ENCODE assay signal across 8 mouse cellular contexts in the genomic region with DNA sequence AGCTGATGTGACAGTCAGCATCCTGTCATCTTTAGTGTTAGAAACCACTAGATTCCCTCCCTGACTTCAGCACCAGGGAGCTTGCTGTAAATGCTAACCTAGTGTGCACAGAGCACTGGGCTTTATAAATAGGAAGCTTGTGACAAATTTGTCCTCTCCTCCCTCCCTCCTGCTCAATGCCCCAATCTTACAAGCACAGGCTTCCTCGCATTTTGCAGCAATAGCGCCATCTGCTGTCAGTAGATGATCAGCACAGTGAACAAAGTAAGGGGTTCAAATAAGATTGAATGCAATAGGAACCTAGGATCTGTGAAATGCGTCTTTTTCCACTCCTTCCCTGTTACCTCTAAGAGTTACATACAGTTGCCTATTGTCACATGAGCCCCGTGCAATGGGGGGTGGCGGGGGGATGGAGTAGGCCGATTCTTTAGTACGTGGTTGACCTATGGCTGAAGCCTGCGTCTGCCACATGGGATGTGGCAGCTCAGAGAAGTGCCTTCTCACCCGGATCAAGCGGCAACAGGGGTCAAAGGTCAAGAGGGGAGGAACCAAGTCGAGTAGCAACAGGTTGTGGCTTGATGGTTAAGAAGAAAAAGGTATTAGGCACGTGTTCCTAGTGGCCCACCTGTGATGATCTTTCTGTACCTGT. TPM values are rescaled to one million over a fixed set of nuclear protein-coding genes. Genes with fewer than 3 reads are reported as not detected.
DNase-seq lines count a peak whose midpoint lies in the region; ATAC-seq and TF ChIP-seq lines count a peak whose summit lies in the region.

No protein-coding gene starts in this region.

- no peak overlapping the region for H3K4me2 ChIP-seq in kidney, postnatal 0 days (ENCODE audit: low read length)
- no peak overlapping the region for H3K4me2 ChIP-seq in stomach, embryonic 16.5 days (ENCODE audit: low read depth, low read length)

- H3K4me3 ChIP-seq in C2C12 (ENCODE audit: insufficient read depth, poor library complexity, severe bottlenecking): no peak overlapping the region
- no peak overlapping the region for H3K4me3 ChIP-seq in kidney, postnatal 0 days (replicated peaks; ENCODE audit: low read depth, low read length)
- no peak overlapping the region for H3K4me3 ChIP-seq in liver, adult 2 months (ENCODE audit: insufficient read depth, low read depth, low read length)
- H3K4me3 ChIP-seq in stomach, embryonic 16.5 days (replicated peaks; ENCODE audit: low read length): no peak overlapping the region

- peaks cover 5% of the 10 kb centered on the region for H3K79me2 ChIP-seq in C2C12 (ENCODE audit: control insufficient read depth, insufficient read depth)
- no peaks in the 10 kb centered on the region for H3K79me2 ChIP-seq in liver, adult 2 months (ENCODE audit: control insufficient read depth, insufficient read depth, low read length)

- H3K79me3 ChIP-seq in C2C12 (ENCODE audit: low read depth): peaks cover 2% of the 10 kb centered on the region

- peak; percentile 11 for TF ChIP-seq CTCF in C2C12 (IDR thresholded peaks at IDR 0.05; ENCODE audit: control insufficient read depth, insufficient read depth, insufficient read length)
- TF ChIP-seq CTCF in kidney, postnatal 0 days (IDR thresholded peaks at IDR 0.05; ENCODE audit: low read depth): peak; percentile 98
- peak; percentile 70 for TF ChIP-seq CTCF in liver, adult 2 months (IDR thresholded peaks at IDR 0.05; ENCODE audit: low read depth, low read length)

- no peaks in the 10 kb centered on the region for H3K9me3 ChIP-seq in kidney, postnatal 0 days (replicated peaks; ENCODE audit: low read length)
- no peaks in the 10 kb centered on the region for H3K9me3 ChIP-seq in stomach, embryonic 16.5 days (replicated peaks; ENCODE audit: control insufficient read depth, low read length)

- peak; percentile 49 for ATAC-seq in granulocyte monocyte progenitor cell, adult 5-6 weeks (replicated peaks; ENCODE audit: poor library complexity, severe bottlenecking)
- no peak for ATAC-seq in kidney, postnatal 0 days (replicated peaks; ENCODE audit: low FRiP score, low read depth)
- peak; percentile 48; the same call in 1 of the 2 replicates for ATAC-seq in stomach, embryonic 16.5 days (ENCODE audit: insufficient read depth, low FRiP score)

- 39% methylated on average over 12 of the region's 12 CpGs for WGBS in kidney, postnatal 0 days
- 52% methylated on average over 12 of the region's 12 CpGs for WGBS in liver, adult 2 months
- WGBS in stomach, embryonic 16.5 days: 42% methylated on average over 12 of the region's 12 CpGs

- TF ChIP-seq POLR2A in liver, adult 2 months (IDR thresholded peaks at IDR 0.05; ENCODE audit: extremely low read depth, insufficient read depth, low read length): no peak

- H3ac ChIP-seq in C2C12 (ENCODE audit: control insufficient read depth, insufficient read length, low read depth): no peak overlapping the region

- no peaks in the 10 kb centered on the region for H3K27me3 ChIP-seq in C2C12 (ENCODE audit: control insufficient read depth, insufficient read depth, insufficient read length)
- no peaks in the 10 kb centered on the region for H3K27me3 ChIP-seq in kidney, postnatal 0 days (ENCODE audit: insufficient read depth, low read length)
- H3K27me3 ChIP-seq in liver, adult 2 months (ENCODE audit: control insufficient read depth, insufficient read depth, low read length): no peaks in the 10 kb centered on the region
- H3K27me3 ChIP-seq in stomach, embryonic 16.5 days (ENCODE audit: control insufficient read depth, insufficient read depth, low read length): no peaks in the 10 kb centered on the region

- H3K4me1 ChIP-seq in kidney, postnatal 0 days (replicated peaks; ENCODE audit: insufficient read depth, low read length): no peaks in the 10 kb centered on the region
- no peaks in the 10 kb centered on the region for H3K4me1 ChIP-seq in liver, adult 2 months (ENCODE audit: control insufficient read depth, insufficient read depth, low read length)
- no peaks in the 10 kb centered on the region; the same call in 1 of the 2 replicates for H3K4me1 ChIP-seq in stomach, embryonic 16.5 days (ENCODE audit: control insufficient read depth, insufficient read depth, low read length)

- DNase-seq in adrenal gland, adult 18-20 months (ENCODE audit: low spot score in 2 of 2): peak; percentile 46 to 59
- DNase-seq in embryo, embryonic 11.5 days (ENCODE audit: low read depth, low spot score): peak; percentile 72
- DNase-seq in kidney, postnatal 0 days (ENCODE audit: low spot score): peak; percentile 91
- peak; percentile 65 for DNase-seq in liver, adult 2 months (ENCODE audit: extremely low read depth, low read depth, low spot score)
- peak; percentile 72 for DNase-seq in neural tube, embryonic 10.5 days (ENCODE audit: extremely low spot score, low spot score)

- no peak overlapping the region for H3K9ac ChIP-seq in kidney, postnatal 0 days (ENCODE audit: low read depth, low read length)
- H3K9ac ChIP-seq in liver, adult 2 months (ENCODE audit: low read depth, low read length): no peak overlapping the region
- H3K9ac ChIP-seq in stomach, embryonic 16.5 days (ENCODE audit: low read length): no peak overlapping the region

- no peak overlapping the region for H3K27ac ChIP-seq in kidney, postnatal 0 days
- H3K27ac ChIP-seq in liver, adult 2 months (replicated peaks; ENCODE audit: insufficient read depth, low read depth, low read length): no peak overlapping the region
- no peak overlapping the region for H3K27ac ChIP-seq in stomach, embryonic 16.5 days (ENCODE audit: low read length)

- H3K36me3 ChIP-seq in C2C12 (ENCODE audit: control insufficient read depth, insufficient read depth): peaks cover 59% of the 10 kb centered on the region
- H3K36me3 ChIP-seq in kidney, postnatal 0 days (ENCODE audit: insufficient read depth, low read length): peaks cover 32% of the 10 kb centered on the region
- H3K36me3 ChIP-seq in liver, adult 2 months (ENCODE audit: control insufficient read depth, insufficient read depth, low read length): peaks cover 10% of the 10 kb centered on the region
- peaks cover 8% of the 10 kb centered on the region; the same call in 1 of the 2 replicates for H3K36me3 ChIP-seq in stomach, embryonic 16.5 days (ENCODE audit: control insufficient read depth, insufficient read depth, low read length)

TF ChIP-seq in C2C12, 6 proteins besides CTCF, POLR2A, EP300 and RAD21:
- TF ChIP-seq MYOG (IDR thresholded peaks at IDR 0.05; ENCODE audit: control insufficient read depth, extremely low read depth, insufficient read length): no peak
- TF ChIP-seq USF1 (IDR thresholded peaks at IDR 0.05; ENCODE audit: low read depth): no peak
- no peak for TF ChIP-seq CEBPB (IDR thresholded peaks at IDR 0.05; ENCODE audit: low read depth)
- TF ChIP-seq MYOD1 (IDR thresholded peaks at IDR 0.05; ENCODE audit: control insufficient read depth, insufficient read length, low read depth): no peak
- no peak for TF ChIP-seq MAX (IDR thresholded peaks at IDR 0.05)
- no peak for TF ChIP-seq FOSL1 (IDR thresholded peaks at IDR 0.05; ENCODE audit: insufficient read depth, low read length, poor library complexity, severe bottlenecking)

RNA-seq across cellular contexts. Expression of gene Rlbp1, which starts 37.0 kb away (rescaled TPM):
- 0.04 TPM for polyA plus RNA-seq in C2C12 (2012; fragmentation: generic; extraction: Trizol)
- total RNA-seq in adrenal gland, adult 18-20 months (2021): not detected
- total RNA-seq in granulocyte monocyte progenitor cell, adult 5-6 weeks (2014; fragmentation: Nextera tagmentation): not detected in 2 replicates
- not detected in 2 replicates for total RNA-seq in granulocyte monocyte progenitor cell, adult 5-6 weeks (2017)
- 0.32 and 0.38 TPM in 2 replicates for polyA plus RNA-seq in kidney, postnatal 0 days (2015; fragmentation: Nextera tagmentation; extraction: Ambion mirVana)
- total RNA-seq in liver, adult 2 months (2014; rRNA removed): not detected in 2 replicates
- polyA plus RNA-seq in liver, adult 2 months (2012; rRNA removed): not detected in 2 replicates
- polyA plus RNA-seq in stomach, embryonic 16.5 days (2015; fragmentation: Nextera tagmentation; extraction: Ambion mirVana): 0.44 and 0.75 TPM in 2 replicates

RNA-seq across cellular contexts. Expression of gene Fanci, which starts 41.9 kb away (rescaled TPM):
- polyA plus RNA-seq in C2C12 (2012; fragmentation: generic; extraction: Trizol): 4.3 TPM
- total RNA-seq in adrenal gland, adult 18-20 months (2021): under 1 TPM; 0.27 to 0.29 TPM
- total RNA-seq in granulocyte monocyte progenitor cell, adult 5-6 weeks (2014; fragmentation: Nextera tagmentation): 17.8 and 29.7 TPM in 2 replicates
- 22.8 and 24.0 TPM in 2 replicates for total RNA-seq in granulocyte monocyte progenitor cell, adult 5-6 weeks (2017)
- polyA plus RNA-seq in kidney, postnatal 0 days (2015; fragmentation: Nextera tagmentation; extraction: Ambion mirVana): 3.1 and 4.2 TPM in 2 replicates
- 0.18 and 0.94 TPM in 2 replicates for total RNA-seq in liver, adult 2 months (2014; rRNA removed)
- 0.02 and 0.17 TPM in 2 replicates for polyA plus RNA-seq in liver, adult 2 months (2012; rRNA removed)
- polyA plus RNA-seq in stomach, embryonic 16.5 days (2015; fragmentation: Nextera tagmentation; extraction: Ambion mirVana): 8.5 and 9.0 TPM in 2 replicates

Comparison
In these comparisons a context has a peak if more than half of its experiments do, and no peak if none do; other contexts are left out.
1. CTCF ChIP-seq: peak in every context shown above with its lines; median percentile 98 in kidney, postnatal 0 days; 70 in liver, adult 2 months; 11 in C2C12.